8 mouse cellular contexts compared by ENCODE assay signal in genomic region chr14:121035663-121036473, GRCm38 (mm10). TPM values are rescaled to one million over a fixed set of nuclear protein-coding genes. Genes with fewer than 3 reads are reported as not detected.
DNase-seq lines count a peak whose midpoint lies in the region; ATAC-seq and TF ChIP-seq lines count a peak whose summit lies in the region.

No protein-coding gene starts in this region.

- H3K36me3 ChIP-seq in embryonic facial prominence, embryonic 12.5 days: no peaks in the 10 kb centered on the region
- H3K36me3 ChIP-seq in heart, embryonic 14.5 days (ENCODE audit: control insufficient read depth, insufficient read depth, low read length): no peaks in the 10 kb centered on the region
- no peaks in the 10 kb centered on the region for H3K36me3 ChIP-seq in kidney, embryonic 16.5 days (ENCODE audit: insufficient read depth, low read length)

- ATAC-seq in embryonic facial prominence, embryonic 12.5 days (ENCODE audit: insufficient number of reproducible peaks, insufficient read depth, low FRiP score, low TSS enrichment): peak; percentile 74
- ATAC-seq in heart, embryonic 14.5 days (ENCODE audit: insufficient number of reproducible peaks, insufficient read depth, low FRiP score, low read depth): peak; percentile 74
- peak; percentile 87 for ATAC-seq in kidney, embryonic 16.5 days (ENCODE audit: low FRiP score, low TSS enrichment)

- TF ChIP-seq CTCF in lung, adult 2 months (IDR thresholded peaks at IDR 0.05; ENCODE audit: insufficient read depth, low read length): no peak
- TF ChIP-seq CTCF in olfactory bulb, adult 2 months (IDR thresholded peaks at IDR 0.05; ENCODE audit: insufficient read depth, low read depth, low read length): no peak

- peak; percentile 66 for DNase-seq in CD4-positive helper T cell, adult 2 months (ENCODE audit: low read depth, low spot score)
- peak; percentile 46 to 53 for DNase-seq in adrenal gland, adult 18-20 months (ENCODE audit: low spot score in 2 of 2)
- peak; percentile 68 for DNase-seq in lung, adult 2 months
- DNase-seq in thymus, postnatal 4 days: peak; percentile 80

- H3K27ac ChIP-seq in embryonic facial prominence, embryonic 12.5 days: peak overlapping the region; percentile 88
- H3K27ac ChIP-seq in heart, embryonic 14.5 days (replicated peaks in 1 of 2; ENCODE audit: control insufficient read depth in 1 of 2, insufficient read depth in 1 of 2, low read depth in 2 of 2, low read length in 2 of 2): peak overlapping the region; percentile 60 to 88
- H3K27ac ChIP-seq in kidney, embryonic 16.5 days (ENCODE audit: low read length): peak overlapping the region; percentile 85
- peak overlapping the region; percentile 79 for H3K27ac ChIP-seq in olfactory bulb, adult 2 months (ENCODE audit: insufficient read depth, low read depth, low read length)

- peak overlapping the region; percentile 57 for H3K4me3 ChIP-seq in embryonic facial prominence, embryonic 12.5 days
- H3K4me3 ChIP-seq in heart, embryonic 14.5 days (ENCODE audit: control insufficient read depth in 1 of 2, insufficient read depth in 1 of 2, low read depth in 1 of 2, low read length in 2 of 2): peak overlapping the region; percentile 75 to 82
- H3K4me3 ChIP-seq in kidney, embryonic 16.5 days (ENCODE audit: low read length): peak overlapping the region; percentile 92
- peak overlapping the region; percentile 86 for H3K4me3 ChIP-seq in lung, adult 2 months (replicated peaks; ENCODE audit: extremely low read depth, low read depth, low read length)
- peak overlapping the region; percentile 90 for H3K4me3 ChIP-seq in olfactory bulb, adult 2 months (ENCODE audit: insufficient read depth, low read depth, low read length)

- H3K27me3 ChIP-seq in embryonic facial prominence, embryonic 12.5 days: 0 out of 2 replicates have a peak, but pooled peaks cover 2% of the 10 kb centered on the region
- no peaks in the 10 kb centered on the region for H3K27me3 ChIP-seq in heart, embryonic 14.5 days (ENCODE audit: control insufficient read depth, insufficient read depth, low read length)
- no peaks in the 10 kb centered on the region for H3K27me3 ChIP-seq in kidney, embryonic 16.5 days (ENCODE audit: insufficient read depth, low read length)

- peaks cover 39% of the 10 kb centered on the region for H3K4me1 ChIP-seq in embryonic facial prominence, embryonic 12.5 days
- H3K4me1 ChIP-seq in heart, embryonic 14.5 days (ENCODE audit: control insufficient read depth in 2 of 2, insufficient read depth in 2 of 2, low read length in 2 of 2): peaks cover 18 to 33% of the 10 kb centered on the region in 2 experiments
- peaks cover 38% of the 10 kb centered on the region for H3K4me1 ChIP-seq in kidney, embryonic 16.5 days (ENCODE audit: insufficient read depth, low read length)
- H3K4me1 ChIP-seq in lung, adult 2 months (ENCODE audit: control insufficient read depth, insufficient read depth, low read length): peaks cover 5% of the 10 kb centered on the region
- H3K4me1 ChIP-seq in olfactory bulb, adult 2 months (ENCODE audit: control insufficient read depth, insufficient read depth, low read length): peaks cover 12% of the 10 kb centered on the region

- under 1% methylated on average over 93 of the region's 100 CpGs for WGBS in embryonic facial prominence, embryonic 12.5 days
- WGBS in heart, embryonic 14.5 days: under 1% methylated on average over 75 of the region's 100 CpGs
- under 1% methylated on average over 55 of the region's 100 CpGs for WGBS in kidney, embryonic 16.5 days
- WGBS in lung, adult 2 months: under 1% methylated on average over 89 of the region's 100 CpGs
- under 1% methylated on average over 96 of the region's 100 CpGs for WGBS in olfactory bulb, adult 2 months

- H3K9ac ChIP-seq in embryonic facial prominence, embryonic 12.5 days: peak overlapping the region; percentile 83
- peak overlapping the region; percentile 94 for H3K9ac ChIP-seq in heart, embryonic 14.5 days (ENCODE audit: low read length)
- peak overlapping the region; percentile 96 for H3K9ac ChIP-seq in kidney, embryonic 16.5 days (replicated peaks; ENCODE audit: low read length)

- peak overlapping the region; percentile 97 for H3K4me2 ChIP-seq in embryonic facial prominence, embryonic 12.5 days (replicated peaks)
- peak overlapping the region; percentile 91 for H3K4me2 ChIP-seq in heart, embryonic 14.5 days (ENCODE audit: low read length)
- H3K4me2 ChIP-seq in kidney, embryonic 16.5 days (replicated peaks; ENCODE audit: low read depth, low read length): peak overlapping the region; percentile 88

- no peaks in the 10 kb centered on the region for H3K9me3 ChIP-seq in embryonic facial prominence, embryonic 12.5 days
- H3K9me3 ChIP-seq in heart, embryonic 14.5 days (ENCODE audit: control insufficient read depth, low read length): no peaks in the 10 kb centered on the region
- H3K9me3 ChIP-seq in kidney, embryonic 16.5 days (ENCODE audit: low read length): no peaks in the 10 kb centered on the region

- 0 out of 2 replicates have a peak, but pooled peaks have one; percentile 15 for TF ChIP-seq POLR2A in lung, adult 2 months (IDR thresholded peaks at IDR 0.05; ENCODE audit: borderline replicate concordance, extremely low read depth, low read depth, low read length)
- no peak for TF ChIP-seq POLR2A in olfactory bulb, adult 2 months (IDR thresholded peaks at IDR 0.05; ENCODE audit: insufficient read depth, low read depth, low read length)

RNA-seq across cellular contexts. Expression of gene Farp1, which starts 0.9 kb away (rescaled TPM):
- total RNA-seq in adrenal gland, adult 18-20 months (2021): 10 to 100 TPM; 18.3 to 26.6 TPM
- 53.1 and 55.9 TPM in 2 replicates for polyA plus RNA-seq in embryonic facial prominence, embryonic 12.5 days (2016; fragmentation: Nextera tagmentation; extraction: Ambion mirVana)
- 19.1 and 20.4 TPM in 2 replicates for polyA plus RNA-seq in heart, embryonic 14.5 days (2014; fragmentation: Nextera tagmentation; extraction: Ambion mirVana)
- 31.3 and 31.9 TPM in 2 replicates for polyA plus RNA-seq in kidney, embryonic 16.5 days (2015; fragmentation: Nextera tagmentation; extraction: Ambion mirVana)
- 37.2 and 42.3 TPM in 2 replicates for polyA plus RNA-seq in lung, adult 2 months (2012; rRNA removed)
- not detected in 2 replicates for polyA plus RNA-seq in olfactory bulb, adult 2 months (2012; ENCODE audit: insufficient read depth, insufficient read length, low replicate concordance, missing spikeins)

Comparison
In these comparisons a context has a peak if more than half of its experiments do, and no peak if none do; other contexts are left out.
1. Peak in every context shown above with its lines: DNase-seq, ATAC-seq, H3K4me3 ChIP-seq and H3K27ac ChIP-seq.